Mouse (Mus musculus): ENCODE data around the gene Gja1. TPM values are rescaled to one million over a fixed set of nuclear protein-coding genes. Genes with fewer than 3 reads are reported as not detected.
A peak's percentile ranks its signal among the peaks of the same experiment; 100 is the strongest.

Gja1 gene
- total and polyA plus RNA-seq, 3 experiments = 26.0 to 45.0 (median 31.2) TPM

GRCm38 (mm10) chr10:56393095-56393784, 16.1 kb downstream of the Gja1 start:
- Histone ChIP-seq H3K79me2 (replicated peaks; ENCODE audit: control insufficient read depth, extremely low read depth, insufficient read depth, poor library complexity, severe bottlenecking) (no peaks in the 10 kb centered on the region), H3K27ac (ENCODE audit: insufficient read depth, low read depth) (peak overlapping the region; percentile 7; the same call in 1 of the 2 replicates), H3K4me3 (replicated peaks in 1 of 3; ENCODE audit: low read depth in 2 of 3, low read length in 2 of 3, poor library complexity in 1 of 3) (no peak overlapping the region), H3K36me3 (replicated peaks in 1 of 2; ENCODE audit: control insufficient read depth in 1 of 2, insufficient read depth in 1 of 2, low read length in 1 of 2) (peaks cover 5 to 14% of the 10 kb centered on the region in 2 experiments), H3K27me3 (replicated peaks) (no peaks in the 10 kb centered on the region), H3K4me2 (ENCODE audit: insufficient read depth, low read depth, poor library complexity, severe bottlenecking) (peak overlapping the region; percentile 65), H3K9ac (ENCODE audit: insufficient read depth, low read depth) (peak overlapping the region; percentile 34), H3K4me1 (ENCODE audit: control insufficient read depth in 1 of 2, insufficient read depth in 2 of 2) (peaks cover 9 to 30% of the 10 kb centered on the region in 2 experiments), H3K9me3 (replicated peaks; ENCODE audit: low read length) (no peaks in the 10 kb centered on the region)
- in situ Hi-C loops (cut with MboI; ENCODE audit: low pct_ligation_motif_present, low pct_unique_long_range_greater_than_20kb, low sequenced_read_pairs) (no loop called here), dilution Hi-C loops (cut with MboI; ENCODE audit: extremely low pct_ligation_motif_present, extremely low pct_unique_long_range_greater_than_20kb, low sequenced_read_pairs) (no loop called here)
- no peak for TF ChIP-seq HCFC1 (IDR thresholded peaks at IDR 0.05; ENCODE audit: low read depth, low read length)
- peak; percentile 75; the same call in 1 of the 2 replicates for TF ChIP-seq MAZ (IDR thresholded peaks at IDR 0.05; ENCODE audit: low read depth, low read length)
- TF ChIP-seq JUN (IDR thresholded peaks at IDR 0.05; ENCODE audit: insufficient read depth, low read depth, low read length) = peak; percentile 77; the same call in 1 of the 2 replicates
- no peak for TF ChIP-seq KAT2A (IDR thresholded peaks at IDR 0.05; ENCODE audit: insufficient replicate concordance, low read length)
- TF ChIP-seq EP300 (IDR thresholded peaks at IDR 0.05; ENCODE audit: low read length) = peak; percentile 81
- TF ChIP-seq E2F4 (IDR thresholded peaks at IDR 0.05; ENCODE audit: insufficient replicate concordance, low read depth, low read length) = no peak
- no peak for TF ChIP-seq TBP (conservative IDR thresholded peaks at IDR 0.05; ENCODE audit: low read depth, low read length)
- TF ChIP-seq RCOR1 (conservative IDR thresholded peaks at IDR 0.05; ENCODE audit: low read depth, low read length) = peak; percentile 43; the same call in 1 of the 2 replicates
- TF ChIP-seq CHD1 (IDR thresholded peaks at IDR 0.05; ENCODE audit: low read depth, low read length) = peak; percentile 83; the same call in 1 of the 2 replicates
- TF ChIP-seq NELFE (IDR thresholded peaks at IDR 0.05; ENCODE audit: low read depth, low read length) = 0 out of 2 replicates have a peak, but pooled peaks have one; percentile 19
- no peak for TF ChIP-seq PAX5 (IDR thresholded peaks at IDR 0.05; ENCODE audit: low read length)
- TF ChIP-seq GABPA (IDR thresholded peaks at IDR 0.05; ENCODE audit: insufficient replicate concordance, low read depth, low read length) = no peak
- TF ChIP-seq NRF1 (IDR thresholded peaks at IDR 0.05; ENCODE audit: low read depth, low read length) = no peak
- TF ChIP-seq MYC (IDR thresholded peaks at IDR 0.05; ENCODE audit: low read depth, low read length) = peak; percentile 54; the same call in 1 of the 2 replicates
- TF ChIP-seq ZC3H11A (IDR thresholded peaks at IDR 0.05; ENCODE audit: low read depth, low read length) = no peak
- no peak for TF ChIP-seq USF2 (conservative IDR thresholded peaks at IDR 0.05; ENCODE audit: low read depth, low read length)
- TF ChIP-seq CHD2 (IDR thresholded peaks at IDR 0.05; ENCODE audit: low read length) = no peak
- peak; percentile 91 for TF ChIP-seq ETS1 (conservative IDR thresholded peaks at IDR 0.05; ENCODE audit: low read depth, low read length)
- TF ChIP-seq POLR2A (IDR thresholded peaks at IDR 0.05; ENCODE audit: low read depth, low read length) = no peak
- TF ChIP-seq MAX (IDR thresholded peaks at IDR 0.05; ENCODE audit: low read length) = no peak
- peak; percentile 78 for TF ChIP-seq JUND (conservative IDR thresholded peaks at IDR 0.05; ENCODE audit: low read depth, low read length)
- TF ChIP-seq SMC3 (IDR thresholded peaks at IDR 0.05; ENCODE audit: low read depth, low read length) = no peak
- TF ChIP-seq ZKSCAN1 (IDR thresholded peaks at IDR 0.05; ENCODE audit: borderline replicate concordance, low read depth, low read length) = no peak
- no peak for TF ChIP-seq MXI1 (IDR thresholded peaks at IDR 0.05; ENCODE audit: low read depth, low read length)
- TF ChIP-seq ZNF384 (IDR thresholded peaks at IDR 0.05; ENCODE audit: low read depth, low read length) = peak; percentile 55
- peak; percentile 86 for TF ChIP-seq MEF2A (IDR thresholded peaks at IDR 0.05; ENCODE audit: borderline replicate concordance, low read depth, low read length)
- TF ChIP-seq ZMIZ1 (IDR thresholded peaks at IDR 0.05; ENCODE audit: low read depth, low read length) = no peak
- peak; percentile 22; the same call in 1 of the 2 replicates for TF ChIP-seq MAFK (IDR thresholded peaks at IDR 0.05; ENCODE audit: insufficient replicate concordance, low read length)
- TF ChIP-seq POLR2AphosphoS2 (IDR thresholded peaks at IDR 0.05; ENCODE audit: low read depth, low read length) = no peak
- TF ChIP-seq SIN3A (IDR thresholded peaks at IDR 0.05; ENCODE audit: low read length) = 0 out of 2 replicates have a peak, but pooled peaks have one; percentile 55
- peak; percentile 76 for TF ChIP-seq TCF12 (IDR thresholded peaks at IDR 0.05; ENCODE audit: low read depth, low read length)
- TF ChIP-seq IRF4 (IDR thresholded peaks at IDR 0.05; ENCODE audit: low read depth, low read length) = peak; percentile 78; the same call in 1 of the 2 replicates
- 0 out of 2 replicates have a peak, but pooled peaks have one; percentile 17 for TF ChIP-seq ELF1 (IDR thresholded peaks at IDR 0.05; ENCODE audit: low read depth, low read length)
- peak; percentile 71 for TF ChIP-seq BHLHE40 (IDR thresholded peaks at IDR 0.05; ENCODE audit: low read depth, low read length)
- no peak for TF ChIP-seq UBTF (IDR thresholded peaks at IDR 0.05; ENCODE audit: low read depth, low read length)
- no peak for TF ChIP-seq CTCF (conservative IDR thresholded peaks at IDR 0.05 in 1 of 2, IDR thresholded peaks at IDR 0.05 in 1 of 2; ENCODE audit: low read depth in 2 of 2, low read length in 2 of 2)
- TF ChIP-seq RAD21 (IDR thresholded peaks at IDR 0.05; ENCODE audit: low read depth, low read length) = no peak; the same call in 1 of the 2 replicates
- TF ChIP-seq USF1 (IDR thresholded peaks at IDR 0.05; ENCODE audit: low read depth, low read length) = no peak
- peak; percentile 61 for DNase-seq (ENCODE audit: extremely low read depth)

Measured in CH12.LX (cell line).